Comparison of ENCODE assay signal across 16 mouse cellular contexts in the genomic region with DNA sequence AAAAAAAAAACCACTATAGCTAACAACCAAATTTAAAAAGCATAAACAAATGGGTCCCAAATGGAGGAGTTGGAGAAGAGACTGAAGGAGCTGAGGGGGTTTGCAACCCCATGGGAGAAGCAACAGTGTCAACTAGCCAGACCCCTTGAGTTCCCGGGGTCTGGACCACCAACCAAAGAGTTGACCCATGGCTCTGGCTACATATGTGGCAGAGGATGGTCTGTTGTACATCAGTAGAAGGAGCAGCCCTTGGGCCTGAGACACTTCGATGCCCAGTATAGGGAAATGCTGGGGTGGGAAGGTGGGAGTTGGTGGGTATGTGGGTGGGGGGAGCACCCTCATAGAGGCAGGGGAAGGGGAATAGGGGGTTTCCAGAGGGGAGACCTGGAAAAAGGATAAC.
"Had no signal": no experiment of that assay in that cellular context is flagged by ENCODE, and none has a peak within 500 bp of the region (broad histone marks: within the 10 kb centered on the region; RNA-seq: fewer than 3 reads in every experiment).

No protein-coding gene starts in this region.

- H3K27me3 ChIP-seq: neural tube, embryonic 12.5 days; neural tube, embryonic 13.5 days; stomach, embryonic 15.5 days had no signal

- H3K36me3 ChIP-seq: neural tube, embryonic 12.5 days; stomach, embryonic 15.5 days had no signal

- H3K9me3 ChIP-seq: neural tube, embryonic 12.5 days; neural tube, embryonic 13.5 days; stomach, embryonic 15.5 days had no signal

- H3K4me2 ChIP-seq: neural tube, embryonic 12.5 days; neural tube, embryonic 13.5 days; stomach, embryonic 15.5 days had no signal

- H3K4me3 ChIP-seq: neural tube, embryonic 12.5 days; neural tube, embryonic 13.5 days; stomach, embryonic 15.5 days had no signal

- H3K9ac ChIP-seq: neural tube, embryonic 12.5 days; neural tube, embryonic 13.5 days; stomach, embryonic 15.5 days had no signal

- H3K27ac ChIP-seq: neural tube, embryonic 12.5 days; neural tube, embryonic 13.5 days; stomach, embryonic 15.5 days; stomach, postnatal 0 days had no signal

- H3K4me1 ChIP-seq: neural tube, embryonic 12.5 days; neural tube, embryonic 13.5 days; stomach, embryonic 15.5 days had no signal

- DNase-seq: retina, postnatal 1 day; right cerebral cortex, adult 18-20 months; right cerebral cortex, postnatal 14 days; right cerebral cortex, postnatal 25 days; right cerebral cortex, postnatal 4 days; spleen, adult 18-20 months; thymus, adult 18-20 months; thymus, adult 2 months; thymus, postnatal 14 days; thymus, postnatal 25 days; thymus, postnatal 36 days; thymus, postnatal 4 days had no signal
